Mouse (Mus musculus) CH12.LX (cell line): ENCODE results near the gene Rnf185. TPM values are rescaled to one million over a fixed set of nuclear protein-coding genes. Genes with fewer than 3 reads are reported as not detected.
A peak's percentile ranks its signal among the peaks of the same experiment; 100 is the strongest.

Experiments
- DNase-seq: peaks from one replicate; pipeline ENCODE4 v3.0.0-alpha.2; 2013; ENCODE audit errors: extremely low read depth
- H3K27ac ChIP-seq: 2 replicates; pipeline ENCODE4 v1.5.1; 2012; ENCODE audit warnings: low read depth, mild to moderate bottlenecking, control low read depth, moderate library complexity; ENCODE audit not compliant: insufficient read depth
- H3K27me3 ChIP-seq: replicated peaks from 2 replicates; pipeline ENCODE3; 2012; ENCODE audit warnings: inconsistent platforms
- H3K36me3 ChIP-seq, 2 experiments: replicated peaks in 1 of 2; 2 replicates each; pipeline versions ENCODE3 to v1.6.1; 2012; ENCODE audit warnings: inconsistent platforms in 1 of 2, low read length in 1 of 2, mild to moderate bottlenecking in 1 of 2, mixed read lengths in 1 of 2, moderate library complexity in 1 of 2; ENCODE audit not compliant: control insufficient read depth in 1 of 2, insufficient read depth in 1 of 2
- H3K4me1 ChIP-seq, 2 experiments: 2 replicates each; pipeline ENCODE4 v1.6.1; 2012; ENCODE audit warnings: inconsistent platforms in 1 of 2, moderate library complexity in 1 of 2; ENCODE audit not compliant: insufficient read depth in 2 of 2, control insufficient read depth in 1 of 2
- H3K4me2 ChIP-seq: 2 replicates; pipeline ENCODE4 v1.6.1; 2012; ENCODE audit warnings: low read depth, mild to moderate bottlenecking, control low read depth; ENCODE audit not compliant: poor library complexity, insufficient read depth, severe bottlenecking
- H3K4me3 ChIP-seq, 3 experiments: fragments of 150-350 bp in 1 of 3; sonication (generic) in 1 of 3; replicated peaks in 1 of 3; 2 replicates each; pipeline versions ENCODE3 to v1.5.1; 2011 to 2012; ENCODE audit warnings: low read depth in 2 of 3, low read length in 2 of 3, mild to moderate bottlenecking in 2 of 3, moderate library complexity in 2 of 3, control low read depth in 1 of 3, improper control_type of control experiment in 1 of 3, inconsistent platforms in 1 of 3, mixed read lengths in 1 of 3; ENCODE audit not compliant: poor library complexity in 1 of 3
- H3K79me2 ChIP-seq: replicated peaks from 2 replicates; pipeline ENCODE4 v1.6.1; 2012; ENCODE audit warnings: mild to moderate bottlenecking, moderate library complexity; ENCODE audit not compliant: control insufficient read depth, poor library complexity, insufficient read depth, severe bottlenecking; ENCODE audit errors: extremely low read depth
- H3K9ac ChIP-seq: 2 replicates; pipeline ENCODE4 v1.6.1; 2012; ENCODE audit warnings: low read depth, mild to moderate bottlenecking, control low read depth, moderate library complexity; ENCODE audit not compliant: insufficient read depth
- H3K9me3 ChIP-seq: replicated peaks from 2 replicates; pipeline ENCODE3; 2012; ENCODE audit warnings: low read length, inconsistent platforms, mixed read lengths
- BHLHE40 ChIP-seq: IDR thresholded peaks from 2 replicates; pipeline ENCODE4 v1.6.1; 2011; ENCODE audit warnings: mild to moderate bottlenecking, low read depth, low read length, improper control_type of control experiment
- CHD2 ChIP-seq: IDR thresholded peaks from 2 replicates; pipeline ENCODE4 v1.6.1; 2011; ENCODE audit warnings: low read length, improper control_type of control experiment
- E2F4 ChIP-seq: IDR thresholded peaks from 2 replicates; pipeline ENCODE4 v1.6.1; 2011; ENCODE audit warnings: low read depth, low read length, improper control_type of control experiment; ENCODE audit not compliant: insufficient replicate concordance
- EP300 ChIP-seq: IDR thresholded peaks from 2 replicates; pipeline ENCODE4 v1.6.1; 2011; ENCODE audit warnings: low read length, improper control_type of control experiment
- IRF4 ChIP-seq: IDR thresholded peaks from 2 replicates; pipeline ENCODE4 v1.6.1; 2014; ENCODE audit warnings: low read depth, mild to moderate bottlenecking, inconsistent platforms, low read length, improper control_type of control experiment
- JUN ChIP-seq: IDR thresholded peaks from 2 replicates; pipeline ENCODE4 v1.6.1; 2011; ENCODE audit warnings: low read depth, mild to moderate bottlenecking, low read length, improper control_type of control experiment, moderate library complexity; ENCODE audit not compliant: insufficient read depth
- JUND ChIP-seq: conservative IDR thresholded peaks from 2 replicates; pipeline ENCODE4 v1.6.1; 2011; ENCODE audit warnings: low read depth, low read length, improper control_type of control experiment
- MAFK ChIP-seq: IDR thresholded peaks from 2 replicates; pipeline ENCODE4 v1.6.1; 2011; ENCODE audit warnings: low read length, improper control_type of control experiment; ENCODE audit not compliant: insufficient replicate concordance
- MAX ChIP-seq: IDR thresholded peaks from 2 replicates; pipeline ENCODE4 v1.6.1; 2011; ENCODE audit warnings: low read length, improper control_type of control experiment
- MAZ ChIP-seq: IDR thresholded peaks from 2 replicates; pipeline ENCODE4 v1.6.1; 2012; ENCODE audit warnings: low read depth, mild to moderate bottlenecking, inconsistent platforms, low read length, improper control_type of control experiment, moderate library complexity
- MEF2A ChIP-seq: IDR thresholded peaks from 2 replicates; pipeline ENCODE4 v1.6.1; 2014; ENCODE audit warnings: low read depth, mild to moderate bottlenecking, inconsistent platforms, low read length, improper control_type of control experiment, borderline replicate concordance
- MXI1 ChIP-seq: IDR thresholded peaks from 2 replicates; pipeline ENCODE4 v1.6.1; 2011; ENCODE audit warnings: mild to moderate bottlenecking, low read depth, low read length, improper control_type of control experiment
- PAX5 ChIP-seq: IDR thresholded peaks from 2 replicates; pipeline ENCODE4 v1.6.1; 2012; ENCODE audit warnings: low read length, inconsistent platforms, mixed read lengths
- POLR2A ChIP-seq: IDR thresholded peaks from 2 replicates; pipeline ENCODE4 v1.6.1; 2011; ENCODE audit warnings: low read depth, mild to moderate bottlenecking, improper control_type of control experiment, low read length
- POLR2AphosphoS2 ChIP-seq: IDR thresholded peaks from 2 replicates; pipeline ENCODE4 v1.6.1; 2011; ENCODE audit warnings: low read depth, low read length, improper control_type of control experiment
- SIN3A ChIP-seq: IDR thresholded peaks from 2 replicates; pipeline ENCODE4 v1.6.1; 2012; ENCODE audit warnings: low read length, improper control_type of control experiment, inconsistent platforms
- SMC3 ChIP-seq: IDR thresholded peaks from 2 replicates; pipeline ENCODE4 v1.6.1; 2011; ENCODE audit warnings: low read depth, low read length, improper control_type of control experiment
- UBTF ChIP-seq: IDR thresholded peaks from 2 replicates; pipeline ENCODE4 v1.6.1; 2012; ENCODE audit warnings: low read depth, mild to moderate bottlenecking, inconsistent platforms, low read length, improper control_type of control experiment, moderate library complexity
- ZNF384 ChIP-seq: IDR thresholded peaks from 2 replicates; pipeline ENCODE4 v1.6.1; 2012; ENCODE audit warnings: low read depth, low read length, improper control_type of control experiment, inconsistent platforms
- dilution Hi-C: fragments of 300-500 bp; cut with MboI; formaldehyde crosslinking; loops from 2 replicates; pipeline ENCODE4 v1.14.3; 2020; ENCODE audit warnings: low sequenced_read_pairs; ENCODE audit not compliant: extremely low pct_unique_long_range_greater_than_20kb, extremely low pct_ligation_motif_present
- in situ Hi-C: fragments of 300-500 bp; cut with MboI; formaldehyde crosslinking; loops from 3 replicates; pipeline ENCODE4 v1.14.3; 2019; ENCODE audit warnings: low sequenced_read_pairs, low pct_ligation_motif_present, low pct_unique_long_range_greater_than_20kb, mixed read lengths
- polyA plus RNA-seq: library from polyadenylated mRNA; unstranded; fragments of >175 nt; gene quantifications from 2 replicates; pipeline ENCODE4 v1.2.1, GENCODE M21; 2012; ENCODE audit warnings: low read depth; ENCODE audit not compliant: insufficient read length
- total RNA-seq, 2 experiments: library from RNA; depleted of rRNA; stranded (reverse); fragments of 300-350 nt in 1 of 2; fragments of >200 nt in 1 of 2; gene quantifications; 2 replicates each; pipeline ENCODE4 v1.2.3; 2012 to 2014

The Rnf185 gene
- total and polyA plus RNA-seq, 3 experiments, result 15.6 to 26.7 (median 26.4) TPM

GRCm38 (mm10) chr11:3370928-3371598, 81.1 kb downstream of the Rnf185 start:
- Histone ChIP-seq H3K27ac (no peak overlapping the region), H3K9ac (no peak overlapping the region), H3K4me3 (no peak overlapping the region), H3K9me3 (no peaks in the 10 kb centered on the region), H3K4me1 (peaks cover 0 to 55% of the 10 kb centered on the region in 2 experiments; a peak in 2 of 4 replicates), H3K79me2 (no peaks in the 10 kb centered on the region), H3K36me3 (peaks cover 4 to 86% of the 10 kb centered on the region in 2 experiments), H3K4me2 (no peak overlapping the region), H3K27me3 (no peaks in the 10 kb centered on the region)
- DNase-seq, result peak; percentile 76
- TF ChIP-seq UBTF (no peak), IRF4 (no peak), ZNF384 (no peak), JUN (no peak), SIN3A (no peak), CHD2 (no peak), BHLHE40 (no peak), JUND (no peak), SMC3 (no peak), POLR2AphosphoS2 (no peak), MAX (no peak), MEF2A (no peak), EP300 (no peak), PAX5 (no peak), POLR2A (no peak), MXI1 (no peak), MAFK (no peak)
- dilution Hi-C loops (no loop called here), in situ Hi-C loops (no loop called here)

- Histone ChIP-seq H3K27ac (no peak overlapping the region), H3K9ac (no peak overlapping the region), H3K9me3 (no peaks in the 10 kb centered on the region), H3K79me2 (no peaks in the 10 kb centered on the region), H3K4me1 (peaks cover 0 to 55% of the 10 kb centered on the region in 2 experiments; a peak in 2 of 4 replicates), H3K27me3 (no peaks in the 10 kb centered on the region), H3K4me3 (no peak overlapping the region), H3K4me2 (no peak overlapping the region), H3K36me3 (peaks cover 4 to 86% of the 10 kb centered on the region in 2 experiments)
- dilution Hi-C loops, result no loop called here
- in situ Hi-C loops, result no loop called here
- DNase-seq, result no peak
- TF ChIP-seq MAZ, result no peak
- no peak for TF ChIP-seq E2F4
Observed at GRCm38 (mm10) chr11:3370162-3370561, 82.0 kb downstream of the Rnf185 start.
